Mouse (Mus musculus): Measurements from ENCODE around the gene Lrrc7. TPM values are rescaled to one million over a fixed set of nuclear protein-coding genes. Genes with fewer than 3 reads are reported as not detected.

Gene Lrrc7
- total RNA-seq, 1 experiment from 2014 or later = not detected

DNA sequence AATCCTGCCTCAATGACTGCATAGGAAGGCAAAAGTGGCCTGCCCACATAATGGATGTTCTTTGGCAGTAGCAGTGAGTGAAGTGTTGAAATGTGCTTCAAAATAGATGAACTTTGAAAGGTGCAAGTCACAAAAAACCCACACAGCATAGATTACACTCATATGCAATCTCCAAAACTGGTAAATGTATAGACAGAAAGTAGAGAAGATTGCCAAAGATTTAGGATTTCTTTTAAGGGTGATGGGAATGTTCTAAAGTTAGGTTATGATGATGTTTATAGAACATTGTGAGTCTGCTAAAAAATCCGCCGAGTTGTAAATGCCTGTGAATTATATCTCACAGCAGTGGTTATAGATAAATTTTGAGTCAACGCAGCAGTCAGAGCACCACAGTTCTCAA is 359.2 kb downstream of the Lrrc7 start:
- no peak for ATAC-seq (replicated peaks; ENCODE audit: insufficient number of reproducible peaks, low FRiP score, low TSS enrichment, poor library complexity, severe bottlenecking)

DNA sequence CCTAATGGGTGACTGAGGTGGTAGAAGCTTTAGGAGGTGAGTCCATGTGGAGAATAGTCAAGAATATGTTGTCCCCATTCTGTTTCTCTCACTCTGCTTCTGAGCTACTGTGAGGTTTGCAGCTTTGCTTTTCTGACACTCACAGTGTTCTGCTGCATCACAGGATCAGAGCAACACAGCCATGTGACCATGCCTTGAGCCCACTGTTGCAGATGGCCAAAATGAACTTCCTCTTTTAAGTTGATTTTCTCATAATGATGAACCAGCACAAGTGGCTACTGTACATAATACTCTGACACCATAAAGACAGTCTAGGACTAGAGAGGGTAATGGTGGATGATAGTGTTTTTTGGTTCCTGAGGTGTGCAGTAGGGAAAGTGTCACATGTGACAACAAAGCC is 366.6 kb downstream of the Lrrc7 start:
- ATAC-seq (replicated peaks; ENCODE audit: insufficient number of reproducible peaks, low FRiP score, low TSS enrichment, poor library complexity, severe bottlenecking) = no peak

DNA sequence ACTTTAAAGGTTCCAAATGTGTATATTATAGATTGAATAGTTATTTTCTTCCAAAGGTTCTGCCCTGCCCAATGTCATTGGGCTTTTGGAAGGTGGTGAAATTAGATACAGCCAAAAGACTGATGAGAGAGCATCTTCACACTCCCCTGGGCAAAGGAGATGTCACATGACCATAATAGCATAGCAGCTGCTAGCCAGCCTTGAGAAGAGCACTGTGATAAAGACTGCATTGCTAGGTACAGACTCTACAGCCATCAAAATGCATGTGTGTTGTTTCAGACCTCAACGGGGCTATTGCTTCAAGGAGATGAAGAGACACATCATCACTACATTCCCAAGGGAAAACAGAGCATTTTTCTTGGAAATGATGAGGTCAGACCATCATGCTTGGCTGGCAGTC is 368.8 kb downstream of the Lrrc7 start:
- ATAC-seq (replicated peaks; ENCODE audit: insufficient number of reproducible peaks, low FRiP score, low TSS enrichment, poor library complexity, severe bottlenecking) = no peak

DNA sequence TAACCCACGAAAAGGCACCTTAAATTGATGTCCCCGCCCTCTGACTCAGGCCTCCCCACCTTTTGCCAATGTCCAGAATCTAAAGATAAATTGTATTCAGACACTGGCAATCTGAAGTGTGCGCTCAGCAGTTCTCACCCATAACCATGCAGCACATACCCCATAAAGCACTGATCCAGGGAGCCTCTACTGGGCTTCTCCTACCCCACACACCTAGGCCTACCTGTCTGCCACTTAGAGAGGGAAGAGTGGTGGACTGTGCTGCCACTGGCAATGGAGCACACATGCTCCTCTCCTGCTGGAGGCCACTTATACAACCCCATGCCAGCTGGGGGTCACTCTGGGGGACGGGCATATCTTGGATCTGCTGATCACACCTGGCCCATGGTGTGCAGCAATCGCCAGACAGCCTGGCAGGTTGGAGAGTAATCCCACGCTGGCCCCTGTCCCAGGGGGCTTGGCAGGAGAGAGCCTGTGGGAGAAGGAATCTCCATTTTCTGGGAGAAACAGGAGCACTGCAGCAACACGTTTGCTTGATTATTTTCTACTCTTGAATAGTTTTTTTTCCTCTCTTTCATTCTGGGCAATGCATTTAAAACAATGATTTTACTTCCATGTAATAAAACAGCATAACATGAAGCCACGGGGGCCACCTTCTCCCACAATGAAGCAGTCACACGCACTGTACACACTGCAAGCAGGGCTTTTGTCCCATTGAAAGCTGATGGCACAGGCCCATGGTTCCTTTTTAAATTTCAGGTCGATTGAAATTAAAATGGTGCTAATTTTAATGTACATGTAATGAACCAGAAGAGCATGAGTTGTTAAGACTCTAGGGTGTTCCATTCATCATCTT is 386.9 kb downstream of the Lrrc7 start:
- ATAC-seq (replicated peaks; ENCODE audit: insufficient number of reproducible peaks, low FRiP score, low TSS enrichment, poor library complexity, severe bottlenecking) = no peak

DNA sequence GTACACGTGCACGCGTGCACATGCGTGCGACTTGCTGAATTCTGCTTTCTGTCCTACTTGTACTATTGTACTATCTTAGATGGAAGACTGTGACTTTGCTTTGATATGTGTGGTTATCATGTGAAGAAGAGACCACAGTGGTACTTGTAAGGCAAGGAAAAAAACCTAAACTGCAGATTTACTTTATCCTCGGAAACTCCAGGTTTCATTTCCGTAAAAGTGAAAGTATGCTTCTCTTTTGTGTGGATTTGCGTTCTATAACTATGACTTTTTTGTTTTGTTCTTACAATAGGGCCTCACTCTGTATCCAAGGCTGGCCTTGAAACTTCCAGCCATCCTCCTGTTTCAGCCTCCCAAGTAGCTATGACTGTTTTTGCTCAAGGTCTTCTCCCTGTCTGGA is 392.8 kb downstream of the Lrrc7 start:
- ATAC-seq (replicated peaks; ENCODE audit: insufficient number of reproducible peaks, low FRiP score, low TSS enrichment, poor library complexity, severe bottlenecking) = no peak

DNA sequence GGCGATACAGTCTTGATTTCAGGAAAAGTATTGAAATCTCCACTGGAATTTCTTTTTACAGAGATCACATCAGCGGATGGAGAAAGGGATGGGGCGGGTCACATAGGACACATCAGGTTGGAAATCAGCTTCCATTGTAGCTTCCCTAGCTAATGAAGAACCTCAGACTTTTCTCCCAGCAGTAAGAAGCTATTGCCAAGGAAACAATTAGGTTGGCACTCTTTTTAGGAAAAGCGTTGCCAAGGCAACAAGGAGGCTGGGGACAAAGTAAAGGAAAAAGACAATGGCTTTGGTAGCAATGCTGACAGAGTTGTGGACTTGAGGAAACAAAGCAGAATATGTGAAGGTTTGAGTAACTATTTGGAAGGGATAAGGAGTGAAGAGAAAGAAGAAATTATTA is 393.6 kb downstream of the Lrrc7 start:
- no peak for ATAC-seq (replicated peaks; ENCODE audit: insufficient number of reproducible peaks, low FRiP score, low TSS enrichment, poor library complexity, severe bottlenecking)

DNA sequence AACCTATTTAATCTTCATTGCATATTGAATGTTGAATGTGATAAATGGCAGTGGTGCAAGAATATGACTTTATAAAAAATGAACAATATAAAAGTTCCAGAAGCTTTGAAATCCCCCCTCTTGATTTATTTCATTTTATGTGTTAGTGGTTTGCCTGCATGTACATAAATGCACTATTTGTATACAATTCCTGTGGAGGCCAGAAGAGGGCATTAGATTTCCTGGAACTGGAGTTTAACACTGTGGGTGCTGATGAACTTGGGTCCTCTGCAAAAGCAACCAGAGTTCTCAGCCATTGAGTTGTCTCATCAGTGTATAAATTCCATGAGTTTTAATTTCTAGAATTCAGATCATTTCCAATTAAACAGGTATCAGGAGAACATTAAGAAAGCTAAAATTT is 397.0 kb downstream of the Lrrc7 start:
- ATAC-seq (replicated peaks; ENCODE audit: insufficient number of reproducible peaks, low FRiP score, low TSS enrichment, poor library complexity, severe bottlenecking) = no peak

DNA sequence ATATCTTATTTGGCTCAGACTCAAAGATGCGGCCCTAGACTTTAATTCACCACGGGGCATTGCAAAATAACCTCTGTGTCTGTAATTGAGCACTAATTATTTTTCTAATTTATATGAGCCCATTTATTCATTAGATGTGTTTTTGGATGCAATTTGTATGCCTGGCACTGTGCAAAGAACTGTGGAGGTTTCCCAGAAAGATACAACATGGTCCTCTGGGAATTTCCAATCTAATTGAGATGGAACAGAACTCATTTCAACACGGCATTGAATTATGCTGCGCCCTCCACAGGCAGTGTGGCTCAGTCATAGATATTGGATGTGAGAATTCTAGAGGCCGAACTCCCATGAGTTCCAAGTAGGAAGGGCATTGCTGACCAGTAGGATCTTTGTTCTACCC is 397.6 kb downstream of the Lrrc7 start:
- ATAC-seq (replicated peaks; ENCODE audit: insufficient number of reproducible peaks, low FRiP score, low TSS enrichment, poor library complexity, severe bottlenecking) = no peak

DNA sequence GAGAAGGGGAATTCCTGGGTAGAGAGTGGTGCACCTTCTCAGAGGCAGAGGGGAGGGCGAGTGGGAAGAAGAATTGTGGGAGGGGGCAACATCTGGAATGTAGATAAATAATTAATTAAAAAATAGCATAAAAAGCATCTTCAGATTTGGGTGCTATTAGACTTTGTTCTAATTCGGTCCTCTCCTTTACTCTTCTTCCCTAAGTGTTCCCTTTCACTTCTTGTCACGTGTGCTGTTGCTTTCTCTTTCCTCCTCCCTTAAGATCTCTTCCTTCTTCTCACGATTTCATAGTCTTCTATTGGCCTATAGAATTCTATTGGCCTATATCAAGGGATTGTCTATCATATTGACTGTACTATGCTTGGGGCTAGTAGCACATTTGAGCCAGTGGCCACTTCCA is 398.9 kb downstream of the Lrrc7 start:
- ATAC-seq (replicated peaks; ENCODE audit: insufficient number of reproducible peaks, low FRiP score, low TSS enrichment, poor library complexity, severe bottlenecking) = no peak

DNA sequence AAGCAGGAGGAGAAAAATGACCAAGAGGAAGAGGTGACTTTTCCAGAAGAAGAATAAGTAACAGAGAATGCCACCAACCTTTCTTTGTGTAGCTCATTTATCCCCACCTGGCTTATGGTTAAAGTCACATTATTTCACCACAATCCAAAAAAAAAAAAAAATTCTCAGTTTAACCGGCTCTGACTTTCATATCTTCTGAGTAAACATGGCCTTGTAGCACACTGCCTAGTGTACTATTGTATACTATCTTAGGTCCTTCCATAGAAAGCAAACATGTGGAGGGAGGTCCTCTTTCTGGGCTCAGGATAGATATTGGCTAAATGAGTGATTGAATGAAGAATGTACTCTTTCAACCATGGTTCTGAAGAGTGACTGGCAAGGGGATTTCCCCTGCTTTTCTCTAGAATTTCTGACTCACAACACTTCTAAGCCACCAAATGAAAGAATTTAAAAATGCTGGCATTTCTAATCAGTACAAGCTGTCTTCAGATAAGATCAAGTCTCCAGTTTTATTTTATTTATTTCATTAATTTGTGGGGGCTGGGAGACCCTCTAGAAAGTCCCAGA is 400.0 kb downstream of the Lrrc7 start:
- no peak for ATAC-seq (replicated peaks; ENCODE audit: insufficient number of reproducible peaks, low FRiP score, low TSS enrichment, poor library complexity, severe bottlenecking)

DNA sequence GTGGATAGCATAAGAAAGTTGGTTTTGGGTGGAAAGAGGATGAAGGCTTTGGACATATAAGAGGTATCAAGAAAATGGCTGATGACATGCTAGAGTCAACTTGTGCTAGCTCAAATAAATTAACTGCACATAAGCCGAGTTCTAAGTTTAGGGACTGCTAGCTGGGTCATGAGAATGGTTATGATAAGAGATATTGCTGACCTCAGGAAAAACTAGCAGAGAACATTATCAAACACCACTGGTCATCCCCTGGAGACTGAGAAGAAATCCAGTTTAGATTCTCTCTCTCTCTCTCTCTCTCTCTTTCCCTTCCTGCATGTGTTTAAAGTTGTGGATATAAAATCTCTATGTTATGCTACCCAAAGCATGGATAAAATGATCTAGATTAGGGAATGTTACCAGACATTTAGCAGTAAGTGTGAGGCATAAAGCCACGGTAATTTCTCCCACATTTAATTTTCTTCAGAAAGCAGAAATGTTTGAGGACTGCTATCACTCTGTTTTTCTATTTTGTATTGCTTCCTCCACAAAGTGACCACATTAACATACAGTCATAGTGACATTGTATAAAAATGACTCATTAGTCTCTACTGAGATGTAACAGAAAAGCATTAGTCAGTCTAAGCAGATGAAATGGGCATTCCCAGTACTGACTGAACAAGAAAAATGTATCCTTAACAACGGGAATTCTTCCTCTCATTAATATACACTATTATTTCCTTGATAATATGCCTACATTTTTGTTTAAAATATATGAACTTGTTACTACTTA is 406.3 kb downstream of the Lrrc7 start:
- no peak for ATAC-seq (replicated peaks; ENCODE audit: insufficient number of reproducible peaks, low FRiP score, low TSS enrichment, poor library complexity, severe bottlenecking)

DNA sequence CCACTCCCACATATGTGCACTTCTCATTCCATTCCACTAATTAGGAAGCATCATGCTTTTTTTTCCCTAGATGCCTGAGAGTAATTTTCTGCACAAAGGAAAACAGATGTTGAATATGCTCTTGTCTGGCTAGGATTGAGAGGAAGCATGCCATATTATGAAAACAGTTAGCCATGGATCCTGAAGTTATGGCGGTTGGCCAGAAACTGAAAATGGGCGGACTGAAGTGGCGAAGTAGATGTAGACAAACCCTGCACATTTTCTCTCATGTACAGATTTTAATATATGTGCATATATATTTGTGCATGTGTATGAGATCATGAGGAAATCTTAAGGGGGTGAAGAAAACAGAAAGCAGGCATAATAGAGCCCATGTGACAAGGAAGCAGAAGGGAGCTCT is 407.9 kb downstream of the Lrrc7 start:
- no peak for ATAC-seq (replicated peaks; ENCODE audit: insufficient number of reproducible peaks, low FRiP score, low TSS enrichment, poor library complexity, severe bottlenecking)

DNA sequence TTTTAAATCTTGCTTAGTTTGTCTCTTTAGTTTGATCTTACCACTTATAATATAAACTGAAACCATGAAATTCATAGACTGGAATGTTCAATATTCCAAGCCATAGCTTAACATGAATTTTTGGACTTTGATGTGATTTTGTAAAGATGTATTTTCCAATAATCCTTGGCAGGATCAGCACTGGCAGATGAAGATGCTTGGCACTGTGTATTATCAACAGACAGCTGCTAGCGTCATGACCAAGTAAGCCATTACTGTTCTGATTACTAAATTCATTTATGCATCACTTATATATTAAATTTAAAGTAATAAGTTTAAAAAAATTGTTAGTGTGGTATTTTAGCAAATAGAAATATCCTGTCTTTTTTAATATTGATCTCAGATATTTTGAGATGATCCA is 413.0 kb downstream of the Lrrc7 start:
- ATAC-seq (replicated peaks; ENCODE audit: insufficient number of reproducible peaks, low FRiP score, low TSS enrichment, poor library complexity, severe bottlenecking) = no peak

DNA sequence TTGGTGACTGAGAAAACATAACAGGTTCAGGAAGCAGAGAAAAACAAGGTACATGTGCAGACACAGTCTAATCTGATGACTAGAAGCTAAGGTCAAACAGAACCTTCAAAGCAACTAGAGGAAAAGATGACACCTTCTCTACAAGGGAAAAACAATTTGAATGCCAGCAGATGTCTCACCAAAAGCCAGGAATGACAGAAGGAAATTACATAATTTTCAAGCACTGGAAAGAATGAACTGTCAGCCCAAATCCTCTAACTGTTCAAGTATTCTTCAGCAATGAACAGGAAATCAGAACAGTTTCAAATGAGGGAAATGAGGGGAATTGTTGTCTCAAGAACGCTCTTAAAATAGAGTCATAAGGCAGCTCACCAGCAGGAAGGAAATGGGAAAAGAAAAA is 421.4 kb downstream of the Lrrc7 start:
- no peak for ATAC-seq (replicated peaks; ENCODE audit: insufficient number of reproducible peaks, low FRiP score, low TSS enrichment, poor library complexity, severe bottlenecking)

DNA sequence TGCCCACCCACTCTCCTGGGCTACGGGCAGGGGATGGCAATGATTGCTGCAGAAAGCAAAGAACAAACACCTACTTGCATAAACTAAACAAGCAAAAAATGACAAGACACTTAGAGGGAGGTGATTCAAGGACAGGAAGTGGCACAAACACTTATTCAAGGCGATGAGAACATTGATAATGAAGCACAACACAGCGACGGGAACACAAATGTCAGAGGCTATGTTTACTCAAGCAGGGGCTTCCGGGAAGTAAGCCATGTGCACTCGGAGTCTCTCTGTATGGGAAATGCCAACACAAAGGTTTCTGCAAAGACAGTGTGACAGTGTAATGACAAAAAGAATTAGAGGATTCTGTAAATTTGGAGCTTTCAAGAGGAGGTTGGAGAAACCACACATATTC is 424.2 kb downstream of the Lrrc7 start:
- no peak for ATAC-seq (replicated peaks; ENCODE audit: insufficient number of reproducible peaks, low FRiP score, low TSS enrichment, poor library complexity, severe bottlenecking)

DNA sequence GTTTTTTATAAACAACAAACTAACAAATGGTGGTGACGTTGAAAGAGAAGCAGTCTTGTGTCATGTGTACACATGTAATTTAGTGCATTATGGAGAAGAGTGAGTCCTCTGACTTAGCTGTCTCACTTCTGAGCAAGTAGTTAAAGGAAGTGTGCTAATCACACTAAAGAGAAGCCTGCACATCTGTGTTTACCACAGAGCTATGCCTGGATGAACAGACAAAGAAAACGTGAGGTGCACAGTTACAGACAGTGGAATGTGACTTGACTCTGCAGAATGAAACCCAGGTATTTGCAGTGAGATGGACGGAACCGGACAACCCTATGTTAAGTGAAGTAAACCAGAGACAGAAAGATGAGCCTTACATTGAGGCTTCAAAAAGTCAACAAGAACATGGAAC is 430.3 kb downstream of the Lrrc7 start:
- ATAC-seq (replicated peaks; ENCODE audit: insufficient number of reproducible peaks, low FRiP score, low TSS enrichment, poor library complexity, severe bottlenecking) = no peak

DNA sequence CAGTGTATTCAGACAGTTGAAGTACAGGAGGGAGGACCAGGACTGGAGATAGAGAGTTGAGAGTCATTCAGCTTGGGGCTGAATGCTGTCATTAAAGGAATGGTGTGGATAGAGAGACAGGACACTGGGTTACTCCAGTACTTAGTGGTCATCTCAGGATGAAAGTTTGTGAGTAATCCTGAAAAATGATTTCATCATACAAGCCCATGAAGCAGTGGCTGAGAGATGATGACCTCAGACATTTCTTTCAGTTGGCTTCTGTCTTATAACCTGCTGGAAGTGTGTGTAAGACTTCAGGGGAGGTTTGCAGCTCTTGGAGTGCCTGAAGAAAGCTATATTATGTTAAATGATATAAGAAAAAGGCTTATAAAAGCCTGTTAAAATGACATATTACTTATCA is 430.8 kb downstream of the Lrrc7 start:
- ATAC-seq (replicated peaks; ENCODE audit: insufficient number of reproducible peaks, low FRiP score, low TSS enrichment, poor library complexity, severe bottlenecking) = no peak

DNA sequence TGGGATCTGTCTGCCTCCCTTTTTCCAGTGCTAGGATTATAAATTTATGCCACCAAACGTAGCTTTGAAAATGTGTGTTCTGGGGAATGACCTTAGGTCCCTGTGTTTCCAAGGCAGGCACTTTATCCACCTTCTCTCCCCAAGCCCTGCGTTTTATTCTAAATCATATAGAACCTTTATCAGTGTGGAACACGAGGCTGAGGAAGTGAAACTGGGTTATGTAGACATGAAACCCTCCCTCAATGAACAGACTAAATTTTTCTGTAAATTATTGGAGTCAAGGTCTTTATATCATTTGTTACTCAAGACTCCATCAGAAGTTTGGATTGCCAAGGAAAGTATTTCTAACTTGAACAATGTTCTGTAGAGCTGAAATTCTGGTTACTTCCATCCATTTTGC is 439.1 kb downstream of the Lrrc7 start:
- no peak for ATAC-seq (replicated peaks; ENCODE audit: insufficient number of reproducible peaks, low FRiP score, low TSS enrichment, poor library complexity, severe bottlenecking)

DNA sequence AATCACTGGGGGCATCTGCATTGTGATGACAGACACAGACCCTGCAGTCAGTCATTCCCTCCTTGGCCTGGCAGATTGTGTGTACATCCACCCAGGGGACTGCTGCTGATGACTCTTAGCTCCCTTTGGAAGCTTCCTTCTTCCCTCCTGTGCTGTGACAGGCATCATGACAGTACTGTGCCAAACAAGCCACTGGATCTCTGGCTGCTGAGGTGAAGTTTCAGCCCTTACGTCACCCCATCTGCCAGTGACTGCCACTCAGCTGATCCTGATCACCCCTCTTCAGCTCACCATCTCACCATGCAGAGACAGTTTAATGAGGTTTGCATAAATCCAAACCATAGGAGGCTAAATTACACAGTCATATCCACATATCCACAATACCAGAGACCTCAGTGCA is 456.8 kb downstream of the Lrrc7 start:
- no peak for ATAC-seq (replicated peaks; ENCODE audit: insufficient number of reproducible peaks, low FRiP score, low TSS enrichment, poor library complexity, severe bottlenecking)

DNA sequence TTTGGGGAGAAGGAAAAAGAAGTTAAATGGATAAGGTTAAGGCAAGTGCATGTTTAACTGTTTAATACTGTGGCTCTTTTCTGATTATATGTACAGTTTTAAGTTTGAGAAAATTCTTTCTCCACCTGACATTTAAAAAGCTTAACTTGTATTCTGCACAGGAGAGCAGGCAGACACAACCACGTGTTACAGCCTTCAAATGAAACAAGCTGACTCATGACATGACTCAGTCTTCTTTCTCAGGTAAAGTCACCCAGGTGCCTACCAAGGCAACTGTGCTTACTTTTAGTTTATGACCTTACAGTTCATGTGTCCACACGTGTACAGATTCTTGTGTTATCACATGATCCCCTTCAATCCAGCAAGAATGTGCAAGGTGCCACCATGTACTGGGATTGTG is 458.6 kb downstream of the Lrrc7 start:
- no peak for ATAC-seq (replicated peaks; ENCODE audit: insufficient number of reproducible peaks, low FRiP score, low TSS enrichment, poor library complexity, severe bottlenecking)

All from monocyte, adult 5-6 weeks (primary cell).